ENCODE assay signal across 14 mouse cellular contexts in genomic region chr13:43250106-43250505, GRCm38 (mm10). TPM values are rescaled to one million over a fixed set of nuclear protein-coding genes. Genes with fewer than 3 reads are reported as not detected.
A peak's percentile ranks its signal among the peaks of the same experiment; 100 is the strongest.
DNase-seq lines count a peak whose midpoint lies in the region; ATAC-seq and TF ChIP-seq lines count a peak whose summit lies in the region.
"Had no signal": no experiment of that assay in that cellular context is flagged by ENCODE, and none has a peak within 500 bp of the region (broad histone marks: within the 10 kb centered on the region; RNA-seq: fewer than 3 reads in every experiment).

No protein-coding gene starts in this region.

- TF ChIP-seq EP300 in liver, embryonic 14.5 days (IDR thresholded peaks at IDR 0.05; ENCODE audit: low read depth): no peak

- H3K27me3 ChIP-seq in thymus, adult 2 months (ENCODE audit: control insufficient read depth, insufficient read depth, low read length): no peaks in the 10 kb centered on the region
- H3K27me3 ChIP-seq in liver, embryonic 14.5 days (ENCODE audit: control insufficient read depth, insufficient read depth, low read length): no peaks in the 10 kb centered on the region
- H3K27me3 ChIP-seq: limb, embryonic 15.5 days had no signal

- H3K27ac ChIP-seq in thymus, adult 2 months (ENCODE audit: control insufficient read depth, insufficient read depth, low read length): peak overlapping the region; percentile 38
- no peak overlapping the region for H3K27ac ChIP-seq in liver, embryonic 14.5 days
- H3K27ac ChIP-seq: hindbrain, embryonic 14.5 days; limb, embryonic 15.5 days; macrophage; stomach, postnatal 0 days had no signal

- WGBS in thymus, adult 2 months: 6% methylated on average over 9 of the region's 9 CpGs
- WGBS in liver, embryonic 14.5 days (ENCODE audit: insufficient replicate concordance): 28% methylated on average over 9 of the region's 9 CpGs

- H3K4me2 ChIP-seq in liver, embryonic 14.5 days (ENCODE audit: low read depth): 0 out of 2 replicates have a peak overlapping the region, but pooled peaks have one; percentile 3
- H3K4me2 ChIP-seq: hindbrain, embryonic 14.5 days; limb, embryonic 15.5 days had no signal

- DNase-seq in thymus, adult 2 months: no peak
- DNase-seq in thymus, adult 18-20 months: no peak
- peak; percentile 37 for DNase-seq in T-cell, adult 2 months (ENCODE audit: low spot score)
- no peak for DNase-seq in liver, embryonic 14.5 days (ENCODE audit: low read depth in 3 of 3, low spot score in 3 of 3)
- no peak for DNase-seq in cerebellum, postnatal 14 days
- no peak for DNase-seq in kidney, postnatal 14 days
- DNase-seq: adrenal gland, postnatal 25 days; cerebellum, postnatal 10 days; kidney, adult 9 months had no signal

- H3K9ac ChIP-seq in liver, embryonic 14.5 days (replicated peaks): no peak overlapping the region
- H3K9ac ChIP-seq: hindbrain, embryonic 14.5 days; limb, embryonic 15.5 days had no signal

- no peak overlapping the region for H3K4me3 ChIP-seq in thymus, adult 2 months (ENCODE audit: control insufficient read depth, insufficient read depth, low read length)
- H3K4me3 ChIP-seq in liver, embryonic 14.5 days (ENCODE audit: insufficient read depth in 1 of 2, low read depth in 2 of 2, low read length in 2 of 2): no peak overlapping the region
- H3K4me3 ChIP-seq: limb, embryonic 15.5 days had no signal

- ATAC-seq in liver, embryonic 14.5 days (ENCODE audit: insufficient read depth): no peak
- ATAC-seq in frontal cortex, adult (ENCODE audit: low TSS enrichment): no peak

- TF ChIP-seq POLR2A in thymus, adult 2 months (IDR thresholded peaks at IDR 0.05; ENCODE audit: control insufficient read depth, extremely low read depth, insufficient read depth, low read length, poor library complexity): no peak

- H3K36me3 ChIP-seq in thymus, adult 2 months (ENCODE audit: control insufficient read depth, insufficient read depth, low read length): no peaks in the 10 kb centered on the region
- no peaks in the 10 kb centered on the region for H3K36me3 ChIP-seq in liver, embryonic 14.5 days (replicated peaks; ENCODE audit: control insufficient read depth, insufficient read depth, low read depth)
- H3K36me3 ChIP-seq: limb, embryonic 15.5 days had no signal

- TF ChIP-seq CTCF in thymus, adult 2 months (IDR thresholded peaks at IDR 0.05; ENCODE audit: borderline replicate concordance, control insufficient read depth, extremely low read depth, insufficient read depth, low read length, poor library complexity): no peak
- TF ChIP-seq CTCF in liver, embryonic 14.5 days (IDR thresholded peaks at IDR 0.05; ENCODE audit: low read depth): no peak

- H3K4me1 ChIP-seq in thymus, adult 2 months (replicated peaks; ENCODE audit: control insufficient read depth, insufficient read depth, low read length): peaks cover 19% of the 10 kb centered on the region
- H3K4me1 ChIP-seq in liver, embryonic 14.5 days (replicated peaks; ENCODE audit: control insufficient read depth in 2 of 2, insufficient read depth in 2 of 2, low read length in 1 of 2): peaks cover 0 to 22% of the 10 kb centered on the region in 2 experiments; a peak in 3 of 4 replicates

- no peaks in the 10 kb centered on the region for H3K9me3 ChIP-seq in liver, embryonic 14.5 days (ENCODE audit: control insufficient read depth, low read length)
- H3K9me3 ChIP-seq: limb, embryonic 15.5 days had no signal

RNA-seq across cellular contexts. Expression of gene Gfod1, which starts 53.9 kb away (rescaled TPM):
- 4.1 and 4.3 TPM in 2 replicates for polyA plus RNA-seq in thymus, adult 2 months (2012; rRNA removed)
- polyA plus RNA-seq in liver, embryonic 14.5 days (2012; rRNA removed): 0.41 and 0.50 TPM in 2 replicates
- polyA plus RNA-seq in liver, embryonic 14.5 days (2014; fragmentation: Nextera tagmentation; extraction: Ambion mirVana): 0.20 and 0.42 TPM in 2 replicates
